Mouse (Mus musculus) kidney, adult 2 months (tissue): Measurements from ENCODE around the gene Tgtp2.

Experiments
- CTCF ChIP-seq: fragments of 200-500 bp; conservative IDR thresholded peaks from 2 replicates; pipeline ENCODE4 v1.5.1; 2011; ENCODE audit warnings: low read depth, mild to moderate bottlenecking, control low read depth, low read length, moderate library complexity, mixed read lengths; ENCODE audit not compliant: insufficient read depth, insufficient read length
- POLR2A ChIP-seq: fragments of 200-500 bp; IDR thresholded peaks from one replicate; pipeline ENCODE4 v1.6.1; 2011; ENCODE audit warnings: low read depth, low read length, control low read depth

- TF ChIP-seq CTCF (no peak), POLR2A (no peak)
These were observed 27.2 kb upstream of the Tgtp2 start for GRCm38 (mm10) chr11:49091171-49091570.
